Mouse (Mus musculus): Measurements from ENCODE around the gene Tent4a. TPM values are rescaled to one million over a fixed set of nuclear protein-coding genes. Genes with fewer than 3 reads are reported as not detected.
A peak's percentile ranks its signal among the peaks of the same experiment; 100 is the strongest.

Gene Tent4a
- total RNA-seq, 2 experiments from 2014 or later: 51.0 to 52.1 TPM

- no peak for DNase-seq (ENCODE audit: low spot score in 2 of 2)
Observed at GRCm38 (mm10) chr13:69547488-69548180, 13.2 kb upstream of the Tent4a start.

- no peak for DNase-seq (ENCODE audit: low spot score in 2 of 2)
Observed at GRCm38 (mm10) chr13:69545019-69545418, 10.6 kb upstream of the Tent4a start.

DNA sequence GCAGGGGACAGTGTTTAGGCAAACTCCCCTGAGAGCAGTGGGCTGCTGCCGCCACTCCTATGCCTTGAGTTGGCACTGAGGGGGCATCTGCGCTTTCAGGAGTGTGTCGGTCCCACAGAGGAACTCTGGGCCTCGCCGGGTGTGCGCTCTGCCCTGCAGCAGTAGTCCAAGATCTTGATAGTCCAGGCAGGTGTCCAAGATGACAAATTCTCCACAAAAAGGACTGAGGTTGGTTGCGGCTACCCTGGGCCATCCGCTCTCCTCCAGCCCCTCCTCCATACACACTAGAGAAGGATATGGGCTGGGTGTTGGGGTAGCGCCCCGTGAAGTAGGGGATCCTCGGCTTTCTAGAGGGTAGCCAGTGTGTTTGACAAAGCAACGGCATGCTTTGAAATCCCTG lies 9.2 kb upstream of the Tent4a start:
- no peak for DNase-seq (ENCODE audit: low spot score in 2 of 2)

DNA sequence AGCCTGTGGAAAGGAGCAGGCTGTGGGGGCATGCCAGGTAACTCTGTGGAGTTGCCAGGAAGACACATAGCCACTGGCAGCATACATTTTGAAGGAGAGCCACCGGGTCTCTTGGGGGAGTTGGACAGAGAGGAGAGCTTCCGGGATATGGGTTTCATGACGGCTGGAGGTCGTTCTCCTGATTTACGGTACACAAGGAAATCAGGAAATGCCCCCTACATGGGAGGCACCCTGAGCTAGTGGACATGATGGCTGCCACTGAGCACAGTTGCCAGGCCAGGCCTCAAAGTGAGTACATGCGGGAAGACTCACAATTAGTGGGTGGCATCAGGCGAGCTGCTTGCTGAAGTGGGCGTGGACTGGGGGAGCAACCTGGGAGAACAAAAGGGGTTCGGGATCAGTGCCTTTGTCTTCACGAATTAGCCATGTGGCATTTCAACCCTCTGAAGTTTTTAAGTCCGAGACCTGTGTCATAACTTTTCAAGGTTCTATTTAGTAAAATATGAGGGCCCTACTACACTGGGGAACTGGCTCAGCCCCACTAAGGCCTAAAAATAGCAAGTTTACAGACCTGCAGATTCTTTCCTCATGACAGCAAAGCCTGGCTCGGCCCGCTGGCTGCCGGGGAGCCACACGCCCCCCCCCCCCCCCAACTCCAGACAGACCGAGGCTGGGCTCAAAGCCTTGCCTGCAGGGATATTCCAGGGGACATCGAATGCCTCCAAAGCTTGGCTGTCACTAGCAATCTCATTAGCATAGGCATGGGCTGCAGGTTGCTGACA lies 8.3 kb upstream of the Tent4a start:
- no peak for DNase-seq (ENCODE audit: low spot score in 2 of 2)

GRCm38 (mm10) chr13:69541776-69542175 lies 7.4 kb upstream of the Tent4a start:
- DNase-seq (ENCODE audit: low spot score in 2 of 2): peak; percentile 54 to 70

DNA sequence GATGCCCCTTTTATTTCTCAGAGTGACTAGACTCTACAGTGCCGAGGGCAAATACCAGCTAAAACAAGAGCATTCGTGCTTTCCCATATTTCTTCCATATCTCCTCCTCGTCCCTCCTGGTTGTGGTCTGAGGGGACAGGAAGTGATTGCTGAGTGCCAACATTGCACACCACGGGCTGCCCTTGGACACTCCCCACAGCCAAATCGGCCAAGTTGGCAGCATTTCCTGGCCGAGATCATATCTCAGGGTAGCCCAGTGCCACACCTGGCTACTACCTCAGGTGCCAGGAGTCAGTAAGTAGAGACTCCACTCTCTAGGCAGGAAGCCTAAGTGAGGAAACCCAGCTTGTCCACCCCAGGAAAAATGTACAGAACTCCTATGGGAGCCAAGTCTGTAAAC lies 6.8 kb upstream of the Tent4a start:
- DNase-seq (ENCODE audit: low spot score in 2 of 2): no peak

DNA sequence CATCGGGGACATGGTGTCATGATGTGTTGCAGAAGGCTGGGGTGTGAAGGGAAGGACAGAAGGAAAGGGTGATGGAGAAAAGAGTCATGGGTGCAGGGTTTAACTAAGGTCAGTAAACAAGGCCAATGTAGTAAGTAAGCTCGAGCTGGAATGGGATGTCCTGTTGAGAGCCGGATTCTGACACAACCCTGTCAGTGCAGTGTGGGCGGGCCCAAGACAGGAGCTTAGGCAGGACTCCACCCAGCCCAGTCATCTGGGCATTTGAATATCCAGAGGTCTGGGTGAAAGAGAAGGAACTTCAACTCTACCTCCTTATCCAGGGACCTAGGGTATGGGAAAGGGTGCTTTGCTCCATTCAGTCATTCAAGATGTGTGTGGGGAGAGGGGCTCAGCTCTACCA lies 3.9 kb upstream of the Tent4a start:
- DNase-seq (ENCODE audit: low spot score in 2 of 2): no peak

- no peak for DNase-seq (ENCODE audit: low spot score in 2 of 2)
Observed at GRCm38 (mm10) chr13:69537366-69537765, 2.9 kb upstream of the Tent4a start.

GRCm38 (mm10) chr13:69536021-69536420 lies 1.6 kb upstream of the Tent4a start:
- DNase-seq (ENCODE audit: low spot score in 2 of 2): no peak

- peak; percentile 97 to 99 for DNase-seq (ENCODE audit: low spot score in 2 of 2)
Observed at GRCm38 (mm10) chr13:69534654-69535551, 486 bp upstream of the Tent4a start.

DNA sequence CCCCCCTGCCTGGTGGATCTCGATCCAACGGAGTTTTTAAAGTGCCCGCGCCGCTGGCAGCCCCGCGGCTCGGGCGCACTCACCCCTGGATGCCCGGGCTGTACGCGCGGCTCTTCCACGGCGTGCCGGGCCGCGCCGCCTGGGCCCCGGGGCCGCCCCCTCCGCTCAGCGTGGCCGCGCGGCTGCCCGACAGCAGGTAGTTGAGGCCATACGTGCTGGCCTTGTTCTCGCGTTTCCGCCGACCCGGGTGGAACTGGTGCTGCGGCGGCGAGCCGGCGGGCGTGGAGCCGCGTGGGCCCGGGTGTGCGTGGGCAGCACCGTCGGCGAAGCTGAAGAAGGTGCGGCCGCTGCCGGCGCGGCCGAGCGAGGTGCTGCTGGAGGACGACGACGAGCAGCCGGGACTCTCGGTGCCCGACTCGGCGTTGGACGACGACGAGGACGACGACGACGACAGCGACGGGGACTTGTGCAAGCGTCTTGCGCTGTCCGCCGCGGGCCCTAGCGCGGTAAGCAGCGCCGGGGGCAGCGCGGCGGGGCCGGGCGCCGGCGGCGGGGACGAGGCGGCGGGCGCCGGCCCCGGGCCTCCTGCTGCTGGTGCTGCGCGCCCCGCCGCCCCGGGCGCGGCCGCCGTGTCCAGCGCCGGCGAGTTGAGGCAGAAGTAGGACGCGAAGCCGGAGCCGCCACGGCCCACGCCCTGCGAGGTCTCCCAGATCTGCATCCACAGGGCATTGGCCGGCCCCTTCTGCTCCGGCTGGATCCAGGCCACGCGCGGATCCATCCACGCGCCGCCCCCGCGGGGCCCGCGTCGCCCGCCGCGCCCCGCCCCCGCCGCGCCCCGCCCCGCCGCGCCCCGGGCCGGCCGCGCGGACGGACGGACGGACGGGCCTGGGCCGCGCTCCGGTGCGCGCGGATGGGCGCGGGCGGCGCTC lies 748 bp downstream of the Tent4a start, which contains the start of gene Nsun2:
Gene Nsun2 (plus strand): TSS at position 342 of the 929 bp plus-strand sequence.
- DNase-seq (ENCODE audit: low spot score in 2 of 2): peak in 1 of 2 experiments; percentile 52

DNA sequence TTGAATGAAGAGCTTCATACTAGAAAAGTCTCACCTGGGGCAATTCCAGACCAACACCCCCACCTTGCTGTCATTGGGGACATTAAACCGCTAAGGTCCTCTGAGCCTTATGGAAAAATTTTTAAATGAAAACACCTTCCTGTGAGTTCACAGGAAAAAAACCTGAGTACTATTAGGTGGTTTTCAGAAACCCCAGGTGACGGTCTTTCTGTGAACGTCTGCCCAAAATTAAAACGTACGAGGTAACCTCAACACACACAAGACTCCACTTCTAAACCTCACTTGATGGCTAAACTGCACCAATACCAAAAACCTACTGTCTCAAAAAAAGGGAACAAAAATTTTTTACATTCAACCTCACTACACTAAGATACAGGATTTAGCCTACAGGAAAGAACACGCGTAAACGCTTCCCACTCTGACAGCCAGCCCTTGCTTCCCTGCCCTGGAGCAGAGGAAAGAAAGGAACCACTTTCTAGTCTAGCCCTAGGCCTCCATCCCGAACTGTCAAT lies 1.5 kb downstream of the Tent4a start:
- no peak for DNase-seq (ENCODE audit: low spot score in 2 of 2)

- DNase-seq (ENCODE audit: low spot score in 2 of 2): no peak
Observed at GRCm38 (mm10) chr13:69532101-69532892, 2.1 kb downstream of the Tent4a start.

DNA sequence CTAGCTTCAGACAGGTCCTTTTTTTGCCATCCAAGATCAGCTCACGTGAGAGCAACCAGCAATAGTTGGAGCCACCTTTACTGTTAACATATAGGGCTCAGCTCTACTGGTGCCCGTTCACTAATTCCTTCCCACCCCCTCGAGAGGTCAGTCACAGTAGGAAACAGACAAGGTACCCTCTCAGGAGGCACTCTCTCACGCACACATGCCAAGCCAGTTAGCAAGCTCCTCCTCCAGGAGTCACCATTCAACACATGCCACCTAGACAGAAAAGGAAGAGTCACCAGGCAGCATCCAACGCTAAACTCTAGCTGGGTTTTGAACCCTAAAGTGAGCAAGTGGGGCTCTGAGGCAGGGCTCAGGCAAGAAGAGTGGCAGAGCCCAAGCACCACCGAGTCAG lies 3.0 kb downstream of the Tent4a start:
- DNase-seq (ENCODE audit: low spot score in 2 of 2): no peak

GRCm38 (mm10) chr13:69530951-69531350 lies 3.5 kb downstream of the Tent4a start:
- no peak for DNase-seq (ENCODE audit: low spot score in 2 of 2)

DNA sequence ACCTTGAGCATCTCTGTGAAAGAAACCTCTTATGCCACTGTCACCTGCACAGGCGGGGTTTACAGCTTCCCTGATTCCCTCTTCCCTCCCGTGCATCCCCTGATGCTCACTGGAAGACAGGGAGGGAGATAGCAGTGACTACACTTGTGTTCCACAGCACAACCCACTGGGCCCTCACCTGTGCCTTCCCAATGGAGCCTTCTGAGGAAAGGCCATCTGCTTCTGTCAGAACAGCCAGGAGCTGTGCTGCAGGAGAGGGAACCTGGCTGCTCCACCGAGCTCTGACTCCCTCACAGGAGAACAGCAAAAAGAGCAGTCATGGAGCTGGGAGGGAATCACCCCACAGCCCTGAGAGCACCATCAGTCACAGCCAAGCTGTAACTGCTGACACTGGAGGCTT lies 4.3 kb downstream of the Tent4a start:
- DNase-seq (ENCODE audit: low spot score in 2 of 2): no peak

DNA sequence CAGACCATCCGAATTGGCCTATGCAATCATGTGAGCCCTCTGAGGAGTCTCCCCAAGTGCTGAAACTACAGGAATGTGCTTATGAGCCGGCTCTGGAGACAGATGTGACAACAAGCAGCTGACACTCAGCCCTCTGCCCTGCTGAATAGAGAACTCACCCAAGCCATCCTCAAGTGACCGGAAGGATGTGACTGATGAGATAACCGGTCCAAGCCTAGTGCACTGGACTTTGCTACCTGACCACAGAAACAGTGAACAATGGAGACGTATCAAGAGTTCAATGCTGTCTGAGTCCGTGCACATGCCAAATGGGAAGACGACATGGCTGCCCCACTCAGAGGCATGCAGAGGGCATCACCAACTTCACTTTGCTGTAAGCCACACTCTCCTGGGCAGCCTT lies 5.9 kb downstream of the Tent4a start:
- no peak for DNase-seq (ENCODE audit: low spot score in 2 of 2)

- DNase-seq (ENCODE audit: low spot score in 2 of 2): no peak
Observed at GRCm38 (mm10) chr13:69525867-69526266, 8.6 kb downstream of the Tent4a start.

DNA sequence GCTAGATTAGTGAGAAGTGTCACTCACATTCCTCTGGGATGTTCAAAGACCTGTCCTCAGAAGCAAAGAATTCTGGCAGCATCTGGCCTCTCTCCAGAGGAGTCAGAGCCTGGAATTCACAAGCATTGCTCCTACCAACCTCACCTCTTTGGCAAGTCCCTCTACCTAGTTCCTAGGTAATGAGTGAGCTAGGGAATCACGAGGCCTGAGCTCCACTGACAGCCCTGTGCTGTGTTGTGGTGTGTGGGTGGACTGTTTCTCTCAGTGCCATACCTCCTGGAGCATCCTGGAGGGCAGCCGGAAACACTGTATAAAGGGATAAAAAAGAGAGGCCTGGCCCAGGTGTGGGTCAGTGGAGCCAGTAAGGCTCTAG lies 10.3 kb downstream of the Tent4a start:
- DNase-seq (ENCODE audit: low spot score in 2 of 2): no peak
